Comparison of ENCODE assay signal across 19 mouse cellular contexts in genomic region chr2:120998863-120999262, GRCm38 (mm10). TPM values are rescaled to one million over a fixed set of nuclear protein-coding genes. Genes with fewer than 3 reads are reported as not detected.
DNase-seq lines count a peak whose midpoint lies in the region; ATAC-seq lines count a peak whose summit lies in the region.
"Had no signal": no experiment of that assay in that cellular context is flagged by ENCODE, and none has a peak within 500 bp of the region (broad histone marks: within the 10 kb centered on the region; RNA-seq: fewer than 3 reads in every experiment).

No protein-coding gene starts in this region.

- peak; percentile 29 for DNase-seq in liver
- no peak for DNase-seq in urinary bladder, adult 18-20 months (ENCODE audit: low spot score in 2 of 2)
- no peak for DNase-seq in right cerebral cortex, postnatal 10 days (ENCODE audit: low spot score in 2 of 2)
- DNase-seq in frontal cortex, postnatal 36 days (ENCODE audit: low spot score in 2 of 2) = no peak
- DNase-seq: adrenal gland, adult 8-10 months; cerebellum, adult 18-20 months; cerebellum, adult 9-11 months; cerebellum, postnatal 36 days; forebrain, postnatal 0 days; gastrocnemius, adult 2 months; gastrocnemius, postnatal 25 days; heart, postnatal 10 days; heart, postnatal 4 days had no signal

- H3K9me3 ChIP-seq in liver, embryonic 12.5 days (replicated peaks) = no peaks in the 10 kb centered on the region
- no peaks in the 10 kb centered on the region for H3K9me3 ChIP-seq in liver, embryonic 16.5 days (replicated peaks; ENCODE audit: control insufficient read depth, low read length)
- H3K9me3 ChIP-seq: embryonic facial prominence, embryonic 13.5 days; forebrain, embryonic 12.5 days; heart, embryonic 10.5 days; hindbrain, embryonic 12.5 days had no signal

- H3K4me1 ChIP-seq in liver, embryonic 12.5 days = peaks cover 9% of the 10 kb centered on the region
- no peaks in the 10 kb centered on the region; the same call in 1 of the 2 replicates for H3K4me1 ChIP-seq in liver, embryonic 16.5 days (ENCODE audit: control insufficient read depth, low read depth, low read length)
- H3K4me1 ChIP-seq: embryonic facial prominence, embryonic 13.5 days; forebrain, embryonic 12.5 days; heart, embryonic 10.5 days; hindbrain, embryonic 12.5 days had no signal

- H3K9ac ChIP-seq in liver, embryonic 12.5 days = no peak overlapping the region
- no peak overlapping the region for H3K9ac ChIP-seq in liver, embryonic 16.5 days (ENCODE audit: low read depth, low read length)
- H3K9ac ChIP-seq: embryonic facial prominence, embryonic 13.5 days; forebrain, embryonic 12.5 days; forebrain, postnatal 0 days; hindbrain, embryonic 12.5 days had no signal

- no peak overlapping the region for H3K4me3 ChIP-seq in liver, embryonic 12.5 days
- H3K4me3 ChIP-seq in liver, embryonic 16.5 days (ENCODE audit: low read depth, low read length) = no peak overlapping the region
- H3K4me3 ChIP-seq: embryonic facial prominence, embryonic 13.5 days; forebrain, embryonic 12.5 days; gastrocnemius, adult 2 months; heart, embryonic 10.5 days; hindbrain, embryonic 12.5 days had no signal

- no peak overlapping the region for H3K4me2 ChIP-seq in liver, embryonic 12.5 days
- H3K4me2 ChIP-seq in liver, embryonic 16.5 days (ENCODE audit: low read depth, low read length) = no peak overlapping the region
- H3K4me2 ChIP-seq: embryonic facial prominence, embryonic 13.5 days; forebrain, embryonic 12.5 days; hindbrain, embryonic 12.5 days had no signal

- no peaks in the 10 kb centered on the region for H3K36me3 ChIP-seq in liver, embryonic 12.5 days
- no peaks in the 10 kb centered on the region for H3K36me3 ChIP-seq in liver, embryonic 16.5 days (ENCODE audit: control insufficient read depth, insufficient read depth)
- H3K36me3 ChIP-seq: embryonic facial prominence, embryonic 13.5 days; forebrain, embryonic 12.5 days; heart, embryonic 10.5 days; hindbrain, embryonic 12.5 days had no signal

- ATAC-seq in liver, embryonic 12.5 days = peak; percentile 65; the same call in 1 of the 2 replicates
- peak; percentile 50; the same call in 1 of the 2 replicates for ATAC-seq in liver, embryonic 16.5 days (ENCODE audit: low read depth)
- ATAC-seq: forebrain, postnatal 0 days had no signal

- 62% methylated on average over 8 of the region's 8 CpGs for WGBS in liver, embryonic 12.5 days (ENCODE audit: insufficient replicate concordance)
- WGBS in liver, embryonic 16.5 days (ENCODE audit: insufficient replicate concordance) = 58% methylated on average over 8 of the region's 8 CpGs

- no peak overlapping the region for H3K27ac ChIP-seq in liver, embryonic 12.5 days
- no peak overlapping the region for H3K27ac ChIP-seq in liver, embryonic 16.5 days (ENCODE audit: low read length)
- H3K27ac ChIP-seq: embryonic facial prominence, embryonic 13.5 days; forebrain, embryonic 12.5 days; gastrocnemius, adult 2 months; heart, embryonic 10.5 days; hindbrain, embryonic 12.5 days had no signal

- H3K27me3 ChIP-seq in liver, embryonic 12.5 days (replicated peaks) = no peaks in the 10 kb centered on the region
- no peaks in the 10 kb centered on the region for H3K27me3 ChIP-seq in liver, embryonic 16.5 days (ENCODE audit: control insufficient read depth, insufficient read depth, low read depth, low read length)
- H3K27me3 ChIP-seq: embryonic facial prominence, embryonic 13.5 days; forebrain, embryonic 12.5 days; hindbrain, embryonic 12.5 days had no signal

RNA-seq across cellular contexts. Expression of gene Ccndbp1, which starts 9.3 kb away (rescaled TPM):
- polyA plus RNA-seq in liver, embryonic 12.5 days (2016; fragmentation: Nextera tagmentation; extraction: Ambion mirVana) = 40.7 and 43.4 TPM in 2 replicates
- polyA plus RNA-seq in liver, embryonic 16.5 days (2015; fragmentation: Nextera tagmentation; extraction: Ambion mirVana) = 54.4 and 55.3 TPM in 2 replicates

RNA-seq across cellular contexts. Expression of gene Tmem62, which starts 22.0 kb away (rescaled TPM):
- 2.1 and 3.6 TPM in 2 replicates for polyA plus RNA-seq in liver, embryonic 12.5 days (2016; fragmentation: Nextera tagmentation; extraction: Ambion mirVana)
- polyA plus RNA-seq in liver, embryonic 16.5 days (2015; fragmentation: Nextera tagmentation; extraction: Ambion mirVana) = 2.2 and 2.4 TPM in 2 replicates

RNA-seq across cellular contexts. Expression of gene Ubr1, which starts 28.3 kb away (rescaled TPM):
- polyA plus RNA-seq in liver, embryonic 12.5 days (2016; fragmentation: Nextera tagmentation; extraction: Ambion mirVana) = 16.1 and 18.3 TPM in 2 replicates
- polyA plus RNA-seq in liver, embryonic 16.5 days (2015; fragmentation: Nextera tagmentation; extraction: Ambion mirVana) = 10.8 and 11.1 TPM in 2 replicates

RNA-seq across cellular contexts. Expression of gene Epb42, which starts 38.0 kb away (rescaled TPM):
- 171 and 179 TPM in 2 replicates for polyA plus RNA-seq in liver, embryonic 12.5 days (2016; fragmentation: Nextera tagmentation; extraction: Ambion mirVana)
- polyA plus RNA-seq in liver, embryonic 16.5 days (2015; fragmentation: Nextera tagmentation; extraction: Ambion mirVana) = 149 and 173 TPM in 2 replicates
